Mouse (Mus musculus): ENCODE results near the gene Ncln. TPM values are rescaled to one million over a fixed set of nuclear protein-coding genes. Genes with fewer than 3 reads are reported as not detected.
A peak's percentile ranks its signal among the peaks of the same experiment; 100 is the strongest.
"Not testable (repeated sequence)": the region's sequence is repeated elsewhere in the genome, so short reads cannot be mapped to it uniquely, and the experiment has no call there.

The Ncln gene
- total RNA-seq, 1 experiment from 2014 or later, result 79.6 TPM

GRCm38 (mm10) chr10:81452237-81452946 is 43.8 kb downstream of the Ncln start:
- ATAC-seq (replicated peaks; ENCODE audit: insufficient number of reproducible peaks, low FRiP score, low TSS enrichment, poor library complexity, severe bottlenecking), result no peak

GRCm38 (mm10) chr10:81451365-81451745 is 44.8 kb downstream of the Ncln start:
- no peak for ATAC-seq (replicated peaks; ENCODE audit: insufficient number of reproducible peaks, low FRiP score, low TSS enrichment, poor library complexity, severe bottlenecking)

DNA sequence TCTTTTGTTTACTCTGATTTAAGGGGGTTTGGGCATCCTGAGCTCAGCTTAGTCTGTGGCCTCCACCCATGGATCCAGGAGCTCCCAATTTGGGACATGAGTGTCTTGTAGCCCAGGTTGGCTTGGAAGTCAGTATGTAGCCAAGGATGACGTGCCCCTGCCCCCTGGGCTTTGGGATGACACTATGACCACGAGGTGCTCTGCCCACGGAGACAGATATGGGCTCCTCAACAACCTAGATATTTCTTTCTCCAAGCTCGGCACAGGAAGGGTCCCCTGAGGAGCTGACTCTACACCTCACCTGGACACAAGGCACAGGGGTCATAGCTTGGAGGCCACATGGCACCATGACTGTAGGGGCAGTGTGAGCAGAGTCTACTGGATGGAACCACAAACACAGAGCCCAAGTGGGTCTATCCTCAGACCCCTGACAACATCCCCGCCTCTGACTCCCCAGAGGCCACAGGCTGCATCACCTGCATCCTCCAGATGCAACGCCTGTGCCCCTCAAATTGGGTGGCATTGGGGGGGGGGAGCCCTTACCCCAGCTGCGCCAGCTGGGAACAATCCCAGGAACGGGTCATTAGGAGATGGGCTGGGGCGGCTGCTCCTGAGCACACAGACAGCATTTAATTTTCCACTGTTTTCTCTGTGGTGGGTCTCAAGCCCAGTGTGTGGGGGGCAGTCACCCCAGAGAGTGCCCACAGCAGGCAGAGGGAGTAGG is 45.4 kb downstream of the Ncln start:
- ATAC-seq (replicated peaks; ENCODE audit: insufficient number of reproducible peaks, low FRiP score, low TSS enrichment, poor library complexity, severe bottlenecking), result no peak

DNA sequence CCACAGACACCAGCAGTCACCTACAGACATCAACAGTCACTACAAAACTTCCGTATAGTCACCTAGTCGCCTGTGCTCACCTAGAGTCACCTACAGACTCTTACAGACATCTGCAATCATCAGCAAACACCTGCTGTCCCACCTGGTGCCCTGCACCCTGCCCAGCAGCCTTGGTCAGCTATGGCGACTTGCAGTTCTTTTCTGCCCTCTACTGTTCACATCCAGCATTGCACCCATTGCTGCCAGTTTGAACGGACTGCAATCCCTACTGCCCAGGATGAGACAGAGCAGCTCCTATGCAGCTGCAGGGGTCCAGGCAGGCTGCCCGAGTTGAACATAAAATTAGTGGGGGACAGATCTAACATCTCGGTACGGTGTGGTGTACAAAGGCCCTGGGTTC is 46.1 kb downstream of the Ncln start:
- peak; percentile 84 for ATAC-seq (replicated peaks; ENCODE audit: insufficient number of reproducible peaks, low FRiP score, low TSS enrichment, poor library complexity, severe bottlenecking)

- not testable (repeated sequence) for ATAC-seq (replicated peaks; ENCODE audit: insufficient number of reproducible peaks, low FRiP score, low TSS enrichment, poor library complexity, severe bottlenecking)
Measured at GRCm38 (mm10) chr10:81445516-81445915, 50.7 kb downstream of the Ncln start.

DNA sequence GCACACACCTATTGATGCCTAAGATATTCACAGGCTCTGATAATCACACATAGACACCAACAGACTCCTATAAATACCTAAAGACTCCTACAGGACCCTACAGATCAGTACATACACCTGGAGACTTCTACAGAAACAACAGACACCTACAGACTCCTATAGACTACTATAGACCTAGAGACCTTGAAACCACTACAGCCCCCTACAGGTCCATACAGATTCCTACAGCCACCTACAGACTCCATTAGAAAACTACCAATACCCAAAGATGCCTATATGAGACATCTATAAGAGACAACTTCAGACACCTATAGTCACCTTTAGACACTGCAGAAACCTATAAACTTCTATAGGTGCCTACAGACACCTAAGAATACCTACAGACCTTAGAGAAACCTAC is 55.2 kb downstream of the Ncln start:
- ATAC-seq (replicated peaks; ENCODE audit: insufficient number of reproducible peaks, low FRiP score, low TSS enrichment, poor library complexity, severe bottlenecking), result 0 out of 2 replicates have a peak, but pooled peaks have one; percentile 40

Other genes with a start within 250 kb of the Ncln start
- 10.2 to 29.6 TPM (median 11.9 TPM) in 3 replicates for gene Matk, start 243.5 kb downstream of the Ncln start, total RNA-seq (2017)
- 77.4 to 89.3 TPM (median 78.0 TPM) in 3 replicates for gene Mrpl54, start 229.5 kb downstream of the Ncln start, total RNA-seq (2017)
- 8.9 to 13.4 TPM (median 11.5 TPM) in 3 replicates for gene Apba3, start 229.4 kb downstream of the Ncln start, total RNA-seq (2017)
- gene Tjp3, start 204.8 kb downstream of the Ncln start, total RNA-seq (2017), result 2.6 to 8.9 TPM (median 3.0 TPM) in 3 replicates
- 47.3 to 69.4 TPM (median 50.3 TPM) in 3 replicates for gene Pip5k1c, start 203.4 kb downstream of the Ncln start, total RNA-seq (2017)
- gene Cactin, start 175.3 kb downstream of the Ncln start, total RNA-seq (2017), result 24.5 to 34.3 TPM (median 25.5 TPM) in 3 replicates
- gene Tbxa2r, start 167.7 kb downstream of the Ncln start, total RNA-seq (2017), result 0.19 TPM in 1 of 3 replicates, not detected in the others
- not detected in 3 replicates for gene Gipc3, start 153.1 kb downstream of the Ncln start, total RNA-seq (2017)
- gene Hmg20b, start 145.9 kb downstream of the Ncln start, total RNA-seq (2017), result 28.8 to 40.1 TPM (median 38.7 TPM) in 3 replicates
- 5.3 to 9.6 TPM (median 6.3 TPM) in 3 replicates for gene Mfsd12, start 138.9 kb downstream of the Ncln start, total RNA-seq (2017)
- 1.4 to 2.4 TPM in 2 of 3 replicates, not detected in the other for gene 4930404N11Rik, start 130.6 kb downstream of the Ncln start, total RNA-seq (2017)
- gene Fzr1, start 117.9 kb downstream of the Ncln start, total RNA-seq (2017), result 8.2 to 12.9 TPM (median 11.7 TPM) in 3 replicates
- gene Dohh, start 112.0 kb downstream of the Ncln start, total RNA-seq (2017), result 18.6 to 22.3 TPM (median 20.9 TPM) in 3 replicates
- gene Gm48551, start 111.9 kb downstream of the Ncln start, total RNA-seq (2017), result 2.3 to 3.7 TPM in 2 of 3 replicates, not detected in the other
- gene Gm48552, start 107.4 kb downstream of the Ncln start, total RNA-seq (2017), result not detected in 3 replicates
- 3.9 to 7.9 TPM (median 6.3 TPM) in 3 replicates for gene Smim24, start 103.3 kb downstream of the Ncln start, total RNA-seq (2017)
- gene Nfic, start 40.8 kb downstream of the Ncln start, total RNA-seq (2017), result 4.1 to 7.6 TPM (median 5.1 TPM) in 3 replicates
- 0.32 TPM in 1 of 3 replicates, not detected in the others for gene Celf5, start 13.7 kb downstream of the Ncln start, total RNA-seq (2017)
- gene S1pr4, start 3.7 kb upstream of the Ncln start, total RNA-seq (2017), result 20.5 to 50.8 TPM (median 33.5 TPM) in 3 replicates
- 20.3 to 41.0 TPM (median 29.4 TPM) in 3 replicates for gene Gna15, start 27.8 kb upstream of the Ncln start, total RNA-seq (2017)
- gene Gna11, start 48.8 kb upstream of the Ncln start, total RNA-seq (2017), result 2.2 to 17.5 TPM (median 15.1 TPM) in 3 replicates
- 129 to 254 TPM (median 141 TPM) in 3 replicates for gene Aes, start 63.1 kb upstream of the Ncln start, total RNA-seq (2017)
- gene Tle2, start 78.2 kb upstream of the Ncln start, total RNA-seq (2017), result 2.0 to 3.2 TPM (median 2.7 TPM) in 3 replicates
- gene Tle6, start 104.7 kb upstream of the Ncln start, total RNA-seq (2017), result not detected in 3 replicates
- 0.75 to 2.4 TPM (median 1.8 TPM) in 3 replicates for gene BC025920, start 109.9 kb upstream of the Ncln start, total RNA-seq (2017)
- gene Sirt6, start 131.4 kb upstream of the Ncln start, total RNA-seq (2017), result 4.8 to 5.8 TPM (median 5.0 TPM) in 3 replicates
- 0.38 to 3.9 TPM (median 1.1 TPM) in 3 replicates for gene Ankrd24, start 132.1 kb upstream of the Ncln start, total RNA-seq (2017)
- 1.8 to 5.2 TPM (median 4.2 TPM) in 3 replicates for gene Gm10778, start 152.7 kb upstream of the Ncln start, total RNA-seq (2017)
- 17.6 to 27.9 TPM (median 19.5 TPM) in 3 replicates for gene Zfp433, start 208.4 kb upstream of the Ncln start, total RNA-seq (2017)

All from monocyte, adult 5-6 weeks (primary cell).